Mouse (Mus musculus) forebrain, embryonic 14.5 days (tissue): ENCODE data around the gene Rps18. TPM values are rescaled to one million over a fixed set of nuclear protein-coding genes. Genes with fewer than 3 reads are reported as not detected.
"Not testable (repeated sequence)": the region's sequence is repeated elsewhere in the genome, so short reads cannot be mapped to it uniquely, and the experiment has no call there.

Experiments used
- ATAC-seq: fragments of 200-750 bp; cut with Nextera tagmentation; 2 replicates; pipeline ENCODE4 v1.8.0; 2017; ENCODE audit warnings: mild to moderate bottlenecking, moderate library complexity
- DNase-seq: peaks from one replicate; pipeline ENCODE4 v3.0.0-alpha.2; 2015; ENCODE audit warnings: low spot score
- H3K27ac ChIP-seq: fragments of 300-500 bp; sonication (generic); 2 replicates; pipeline ENCODE4 v1.5.1; 2014; ENCODE audit warnings: low read depth, mild to moderate bottlenecking, control low read depth, low read length, moderate library complexity
- H3K27me3 ChIP-seq: fragments of 300-500 bp; sonication (generic); replicated peaks from 2 replicates; pipeline ENCODE4 v1.6.1; 2014; ENCODE audit warnings: low read length, control low read depth, mixed read lengths; ENCODE audit not compliant: control insufficient read depth, insufficient read depth
- H3K36me3 ChIP-seq: fragments of 300-500 bp; sonication (generic); 2 replicates; pipeline ENCODE4 v1.6.1; 2014; ENCODE audit warnings: low read length, control low read depth; ENCODE audit not compliant: control insufficient read depth, insufficient read depth
- H3K4me1 ChIP-seq: fragments of 300-500 bp; sonication (generic); 2 replicates; pipeline ENCODE4 v1.6.1; 2014; ENCODE audit warnings: antibody characterized with exemption, low read length, control low read depth; ENCODE audit not compliant: control insufficient read depth, insufficient read depth
- H3K4me2 ChIP-seq: fragments of 300-500 bp; sonication (generic); 2 replicates; pipeline ENCODE4 v1.6.1; 2014; ENCODE audit warnings: mild to moderate bottlenecking, control low read depth, low read length
- H3K4me3 ChIP-seq: fragments of 300-500 bp; sonication (generic); 2 replicates; pipeline ENCODE4 v1.5.1; 2014; ENCODE audit warnings: low read depth, low read length, control low read depth
- H3K9ac ChIP-seq: fragments of 300-500 bp; sonication (generic); 2 replicates; pipeline ENCODE4 v1.6.1; 2014; ENCODE audit warnings: mild to moderate bottlenecking, low read length, control low read depth, moderate library complexity
- H3K9me3 ChIP-seq: fragments of 300-500 bp; sonication (generic); replicated peaks from 2 replicates; pipeline ENCODE4 v1.6.1; 2016; ENCODE audit warnings: low read length, control low read depth, mixed read lengths; ENCODE audit not compliant: control insufficient read depth
- WGBS: fragments of 180-500 bp; shearing (Covaris S2); extraction: QIAGEN DNeasy Blood & Tissue Kit; methylation state at CpG from one replicate; pipeline ENCODE4 v1.1.7; 2014; 5-methylcytosine and 5-hydroxymethylcytosine counted together
- polyA plus RNA-seq: library from polyadenylated mRNA; unstranded; fragments of >200 nt; fragmentation: Nextera tagmentation; extraction: Ambion mirVana; gene quantifications from 2 replicates; pipeline ENCODE4 v1.2.1, GENCODE M21; 2014

Rps18 gene
- polyA plus RNA-seq, 1 experiment from 2014 or later, result 1,419 TPM

- Histone ChIP-seq H3K4me2 (no peak overlapping the region), H3K4me1 (peaks cover 3% of the 10 kb centered on the region; the same call in 1 of the 2 replicates), H3K9me3 (no peaks in the 10 kb centered on the region), H3K4me3 (no peak overlapping the region), H3K27ac (no peak overlapping the region), H3K27me3 (0 out of 2 replicates have a peak, but pooled peaks cover 5% of the 10 kb centered on the region), H3K36me3 (no peaks in the 10 kb centered on the region), H3K9ac (no peak overlapping the region)
- whole genome bisulfite sequencing, result 94% methylated on average over 8 of the region's 8 CpGs
- ATAC-seq (no peak), DNase-seq (no peak)
Measured at GRCm38 (mm10) chr17:33994959-33995358, 39.2 kb upstream of the Rps18 start.

- no peak overlapping the region for H3K9ac ChIP-seq
- peak; percentile 58; the same call in 1 of the 2 replicates for ATAC-seq
- no peaks in the 10 kb centered on the region for H3K9me3 ChIP-seq
- no peak overlapping the region for H3K4me3 ChIP-seq
- no peak overlapping the region for H3K27ac ChIP-seq
- WGBS, result 34% methylated on average over 10 of the region's 10 CpGs
- DNase-seq, result peak; percentile 92
- H3K36me3 ChIP-seq, result no peaks in the 10 kb centered on the region
- H3K4me1 ChIP-seq, result no peaks in the 10 kb centered on the region
- no peak overlapping the region for H3K4me2 ChIP-seq
- H3K27me3 ChIP-seq, result no peaks in the 10 kb centered on the region
Measured at GRCm38 (mm10) chr17:33991788-33992664, 36.2 kb upstream of the Rps18 start.

- not testable (repeated sequence) for H3K9me3 ChIP-seq, H3K9ac ChIP-seq, H3K36me3 ChIP-seq, H3K4me1 ChIP-seq, H3K27ac ChIP-seq, ATAC-seq
- H3K27me3 ChIP-seq, result peaks cover 26% of the 10 kb centered on the region
- WGBS, result 7% methylated on average over 8 of the region's 8 CpGs
- peak overlapping the region; percentile 48 for H3K4me2 ChIP-seq
- DNase-seq, result peak; percentile 68
- peak overlapping the region; percentile 42; the same call in 1 of the 2 replicates for H3K4me3 ChIP-seq
Measured at GRCm38 (mm10) chr17:33982136-33982535, 26.3 kb upstream of the Rps18 start.

- not testable (repeated sequence) for H3K9me3 ChIP-seq, H3K4me1 ChIP-seq, H3K36me3 ChIP-seq
- WGBS, result under 1% methylated on average over 27 of the region's 27 CpGs
- peak overlapping the region; percentile 48 for H3K4me2 ChIP-seq
- H3K27ac ChIP-seq, result peak overlapping the region; percentile 77
- peak overlapping the region; percentile 42 for H3K4me3 ChIP-seq
- peaks cover 26% of the 10 kb centered on the region for H3K27me3 ChIP-seq
- peak; percentile 97 for ATAC-seq
- peak overlapping the region; percentile 55; the same call in 1 of the 2 replicates for H3K9ac ChIP-seq
- DNase-seq, result peak; percentile 99
Measured at GRCm38 (mm10) chr17:33981192-33981909, 25.6 kb upstream of the Rps18 start.

- H3K4me3 ChIP-seq, result no peak overlapping the region
- peak; percentile 4; the same call in 1 of the 2 replicates for ATAC-seq
Measured at GRCm38 (mm10) chr17:33980181-33981035, 24.6 kb upstream of the Rps18 start.

GRCm38 (mm10) chr17:33979512-33980050 is 23.8 kb upstream of the Rps18 start:
- DNase-seq (no peak), ATAC-seq (no peak)
- Histone ChIP-seq H3K4me3 (no peak overlapping the region), H3K27me3 (peaks cover 26% of the 10 kb centered on the region), H3K9me3 (no peaks in the 10 kb centered on the region), H3K4me1 (no peaks in the 10 kb centered on the region), H3K27ac (no peak overlapping the region), H3K36me3 (no peaks in the 10 kb centered on the region), H3K4me2 (no peak overlapping the region), H3K9ac (no peak overlapping the region)
- WGBS, result 78% methylated on average over 6 of the region's 6 CpGs

More at GRCm38 (mm10) chr17:33980181-33981035, 24.6 kb upstream of the Rps18 start:
- H3K27me3 ChIP-seq, result peaks cover 26% of the 10 kb centered on the region
- H3K4me2 ChIP-seq, result no peak overlapping the region
- H3K4me1 ChIP-seq, result no peaks in the 10 kb centered on the region
- H3K27ac ChIP-seq, result no peak overlapping the region
- 79% methylated on average over 19 of the region's 19 CpGs for WGBS
- no peak overlapping the region for H3K9ac ChIP-seq
- DNase-seq, result no peak
- no peaks in the 10 kb centered on the region for H3K9me3 ChIP-seq
- no peaks in the 10 kb centered on the region for H3K36me3 ChIP-seq

GRCm38 (mm10) chr17:33978631-33979031 is 22.8 kb upstream of the Rps18 start:
- H3K9ac ChIP-seq, result peak overlapping the region; percentile 47
- H3K4me1 ChIP-seq, result no peaks in the 10 kb centered on the region
- H3K36me3 ChIP-seq, result no peaks in the 10 kb centered on the region
- whole genome bisulfite sequencing, result under 1% methylated on average over 11 of the region's 17 CpGs
- peak overlapping the region; percentile 42 for H3K4me2 ChIP-seq
- no peak overlapping the region for H3K27ac ChIP-seq
- DNase-seq (no peak), ATAC-seq (no peak)
- H3K27me3 ChIP-seq, result peaks cover 26% of the 10 kb centered on the region
- no peaks in the 10 kb centered on the region for H3K9me3 ChIP-seq
- peak overlapping the region; percentile 20 for H3K4me3 ChIP-seq

- ATAC-seq, result no peak
- Histone ChIP-seq H3K4me2 (peak overlapping the region; percentile 42), H3K4me3 (peak overlapping the region; percentile 20), H3K27me3 (peaks cover 26% of the 10 kb centered on the region), H3K9me3 (no peaks in the 10 kb centered on the region), H3K4me1 (no peaks in the 10 kb centered on the region), H3K36me3 (no peaks in the 10 kb centered on the region), H3K27ac (no peak overlapping the region), H3K9ac (peak overlapping the region; percentile 47)
- DNase-seq, result no peak
- 3% methylated on average over 57 of the region's 57 CpGs for WGBS
Measured at GRCm38 (mm10) chr17:33977861-33978557, 22.2 kb upstream of the Rps18 start.
